Mouse (Mus musculus) midbrain, embryonic 16.5 days (tissue): ENCODE results near the gene Ppp6r3. TPM values are rescaled to one million over a fixed set of nuclear protein-coding genes. Genes with fewer than 3 reads are reported as not detected.

Experiments
- ATAC-seq: fragments of 200-750 bp; cut with Nextera tagmentation; 2 replicates; pipeline ENCODE4 v1.8.0; 2017; ENCODE audit warnings: moderate TSS enrichment
- H3K27ac ChIP-seq: fragments of 300-500 bp; sonication (generic); 2 replicates; pipeline ENCODE4 v1.5.1; 2014; ENCODE audit warnings: mild to moderate bottlenecking, low read length, mixed read lengths
- H3K27me3 ChIP-seq: fragments of 300-500 bp; sonication (generic); 2 replicates; pipeline ENCODE4 v1.6.1; 2014; ENCODE audit warnings: low read depth, low read length, mixed read lengths; ENCODE audit not compliant: control insufficient read depth, insufficient read depth
- H3K36me3 ChIP-seq: fragments of 300-500 bp; sonication (generic); 2 replicates; pipeline ENCODE4 v1.6.1; 2014; ENCODE audit warnings: mild to moderate bottlenecking, low read length, moderate library complexity, mixed read lengths; ENCODE audit not compliant: control insufficient read depth, insufficient read depth
- H3K4me1 ChIP-seq: fragments of 300-500 bp; sonication (generic); 2 replicates; pipeline ENCODE4 v1.6.1; 2014; ENCODE audit warnings: mild to moderate bottlenecking, low read length, mixed read lengths; ENCODE audit not compliant: control insufficient read depth, insufficient read depth
- H3K4me2 ChIP-seq: fragments of 300-500 bp; sonication (generic); 2 replicates; pipeline ENCODE4 v1.6.1; 2014; ENCODE audit warnings: mild to moderate bottlenecking, low read length, mixed read lengths
- H3K4me3 ChIP-seq: fragments of 300-500 bp; sonication (generic); 2 replicates; pipeline ENCODE4 v1.5.1; 2014; ENCODE audit warnings: low read depth, mild to moderate bottlenecking, low read length, moderate library complexity, mixed read lengths
- H3K9ac ChIP-seq: fragments of 300-500 bp; sonication (generic); 2 replicates; pipeline ENCODE4 v1.6.1; 2014; ENCODE audit warnings: low read depth, low read length, mixed read lengths
- H3K9me3 ChIP-seq: fragments of 300-500 bp; sonication (generic); replicated peaks from 2 replicates; pipeline ENCODE4 v1.6.1; 2014; ENCODE audit warnings: mild to moderate bottlenecking, low read length, mixed read lengths; ENCODE audit not compliant: control insufficient read depth, poor library complexity, severe bottlenecking
- WGBS: fragments of 180-500 bp; shearing (Covaris S2); extraction: QIAGEN DNeasy Blood & Tissue Kit; methylation state at CpG from one replicate; pipeline ENCODE4 v1.1.7; 2014; 5-methylcytosine and 5-hydroxymethylcytosine counted together
- polyA plus RNA-seq: library from polyadenylated mRNA; unstranded; fragments of >200 nt; fragmentation: Nextera tagmentation; extraction: Ambion mirVana; gene quantifications from 2 replicates; pipeline ENCODE4 v1.2.1, GENCODE M21; 2015

Ppp6r3 gene
- polyA plus RNA-seq, 1 experiment from 2014 or later, result 56.9 TPM

DNA sequence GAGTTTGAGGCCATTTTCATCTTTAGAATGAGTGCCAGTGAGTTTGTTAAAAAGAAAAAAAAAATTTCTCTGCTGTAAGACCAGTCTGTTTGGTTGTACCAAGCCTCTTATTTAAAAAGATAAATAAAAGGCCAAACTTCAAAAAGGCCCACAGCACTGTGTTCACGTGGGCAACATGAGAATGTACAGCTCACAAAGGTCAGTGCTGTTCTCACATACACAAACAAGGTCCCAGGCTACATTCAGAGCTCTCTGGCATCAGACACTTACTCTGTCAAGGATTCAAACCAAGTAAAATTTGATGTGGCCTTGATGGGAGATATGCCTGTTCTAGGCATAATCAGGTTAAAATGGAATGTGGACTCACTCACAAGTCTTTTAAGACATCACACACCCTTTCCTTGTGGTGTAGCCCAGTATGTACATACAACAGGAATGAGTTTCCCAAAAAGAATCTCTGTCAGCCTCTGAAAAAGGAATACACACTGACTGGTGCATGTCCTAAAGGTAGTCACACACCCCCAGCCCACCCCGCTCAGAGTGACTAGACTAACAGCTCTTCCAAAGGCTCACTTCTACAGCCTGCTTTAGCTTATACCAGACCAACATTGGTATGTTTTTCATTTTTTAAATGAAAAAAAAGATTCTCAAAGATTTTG lies 19.3 kb downstream of the Ppp6r3 start:
- H3K9ac ChIP-seq, result no peak overlapping the region
- H3K4me2 ChIP-seq, result no peak overlapping the region
- no peak overlapping the region for H3K27ac ChIP-seq
- H3K4me1 ChIP-seq, result peaks cover 4% of the 10 kb centered on the region; the same call in 1 of the 2 replicates
- H3K36me3 ChIP-seq, result no peaks in the 10 kb centered on the region
- WGBS, result 90% methylated on average over 2 of the region's 2 CpGs
- H3K4me3 ChIP-seq, result no peak overlapping the region
- no peaks in the 10 kb centered on the region for H3K27me3 ChIP-seq
- no peaks in the 10 kb centered on the region for H3K9me3 ChIP-seq
- no peak for ATAC-seq

GRCm38 (mm10) chr19:3554785-3555184 lies 20.8 kb downstream of the Ppp6r3 start:
- 96% methylated on average over 8 of the region's 8 CpGs for WGBS
- no peak overlapping the region for H3K9ac ChIP-seq
- no peaks in the 10 kb centered on the region for H3K27me3 ChIP-seq
- no peak overlapping the region for H3K27ac ChIP-seq
- ATAC-seq, result no peak
- no peak overlapping the region for H3K4me3 ChIP-seq
- H3K9me3 ChIP-seq, result no peaks in the 10 kb centered on the region
- no peaks in the 10 kb centered on the region for H3K36me3 ChIP-seq
- H3K4me2 ChIP-seq, result no peak overlapping the region
- peaks cover 4% of the 10 kb centered on the region; the same call in 1 of the 2 replicates for H3K4me1 ChIP-seq

DNA sequence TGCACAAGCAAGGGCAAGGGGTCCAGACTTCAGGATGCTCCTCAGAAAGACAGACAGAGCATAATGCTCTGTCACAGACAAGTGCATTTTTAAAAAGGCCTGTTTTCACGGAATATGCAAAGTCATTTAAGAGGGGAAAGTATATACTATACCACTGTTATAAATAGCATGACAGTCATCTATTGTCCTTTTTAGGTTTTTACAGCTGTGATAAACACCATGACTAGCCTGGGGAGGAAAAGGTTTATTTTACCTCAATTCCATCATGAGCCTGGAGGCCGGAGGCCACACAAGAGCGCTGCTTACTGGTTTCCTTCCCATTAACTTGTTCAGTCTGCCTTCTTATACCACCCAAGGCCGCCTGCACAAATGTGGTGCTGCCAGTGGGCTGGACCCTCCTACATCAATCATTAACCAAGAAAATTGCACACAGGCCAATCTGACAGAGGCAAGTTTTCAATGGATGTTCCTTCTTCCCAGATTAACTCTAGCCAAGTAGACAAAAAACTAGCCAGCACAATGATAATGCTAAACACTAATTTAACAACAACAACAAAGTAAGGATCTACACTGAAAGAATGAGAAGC lies 23.9 kb downstream of the Ppp6r3 start:
- no peaks in the 10 kb centered on the region for H3K36me3 ChIP-seq
- WGBS, result 78% methylated on average over 4 of the region's 4 CpGs
- no peak for ATAC-seq
- no peaks in the 10 kb centered on the region for H3K9me3 ChIP-seq
- no peaks in the 10 kb centered on the region for H3K27me3 ChIP-seq
- H3K4me3 ChIP-seq, result no peak overlapping the region
- no peak overlapping the region for H3K27ac ChIP-seq
- peaks cover 4% of the 10 kb centered on the region; the same call in 1 of the 2 replicates for H3K4me1 ChIP-seq
- H3K4me2 ChIP-seq, result no peak overlapping the region
- no peak overlapping the region for H3K9ac ChIP-seq

DNA sequence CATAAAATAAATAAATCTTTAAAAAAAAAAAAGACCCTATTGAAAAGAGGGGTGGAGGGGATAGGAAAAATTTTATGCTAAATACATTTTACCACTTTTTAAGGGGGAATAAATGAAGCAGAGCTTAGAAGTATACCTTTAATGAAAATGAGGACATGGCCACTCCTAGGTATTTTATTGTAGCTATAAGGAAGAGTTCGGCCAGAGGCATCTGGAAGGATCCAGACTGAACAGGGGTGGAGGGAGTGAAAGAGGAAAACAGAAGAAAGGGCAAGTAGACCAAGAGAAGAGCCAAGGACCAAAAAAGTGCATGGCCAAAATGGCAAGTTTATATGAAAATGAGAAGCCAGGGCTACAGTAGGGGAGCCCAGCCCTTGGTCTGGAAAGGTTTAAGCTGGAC lies 25.4 kb downstream of the Ppp6r3 start:
- no peak overlapping the region for H3K4me3 ChIP-seq
- no peaks in the 10 kb centered on the region for H3K36me3 ChIP-seq
- H3K4me1 ChIP-seq, result peaks cover 4% of the 10 kb centered on the region; the same call in 1 of the 2 replicates
- H3K27ac ChIP-seq, result no peak overlapping the region
- ATAC-seq, result no peak
- no peaks in the 10 kb centered on the region for H3K9me3 ChIP-seq
- WGBS, result 96% methylated on average over 1 of the region's 1 CpGs
- no peak overlapping the region for H3K9ac ChIP-seq
- H3K27me3 ChIP-seq, result no peaks in the 10 kb centered on the region
- no peak overlapping the region for H3K4me2 ChIP-seq

DNA sequence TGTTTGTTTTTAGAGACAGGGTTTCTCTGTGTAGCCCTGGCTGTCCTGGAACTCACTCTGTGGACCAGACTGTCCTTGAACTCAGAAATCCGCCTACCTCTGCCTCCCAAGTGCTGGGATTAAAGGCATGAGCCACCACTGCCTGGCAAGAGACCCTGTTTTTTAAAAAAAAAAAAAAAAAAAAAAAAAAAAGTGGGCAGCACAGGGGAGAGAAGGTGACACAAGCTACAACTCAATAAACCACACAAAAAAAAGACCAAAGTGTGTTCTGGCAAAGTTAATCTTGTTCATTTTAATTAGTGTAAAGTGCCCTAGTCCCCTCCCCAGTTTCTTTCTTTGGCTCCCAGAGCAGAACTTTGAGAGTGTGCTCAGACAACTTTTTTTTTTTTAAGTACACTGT lies 26.3 kb downstream of the Ppp6r3 start:
- Histone ChIP-seq H3K9me3 (no peaks in the 10 kb centered on the region), H3K4me3 (no peak overlapping the region), H3K4me2 (no peak overlapping the region), H3K27me3 (no peaks in the 10 kb centered on the region), H3K36me3 (no peaks in the 10 kb centered on the region), H3K9ac (no peak overlapping the region), H3K4me1 (peaks cover 4% of the 10 kb centered on the region; the same call in 1 of the 2 replicates), H3K27ac (no peak overlapping the region)
- 95% methylated on average over 1 of the region's 1 CpGs for WGBS
- ATAC-seq, result no peak

DNA sequence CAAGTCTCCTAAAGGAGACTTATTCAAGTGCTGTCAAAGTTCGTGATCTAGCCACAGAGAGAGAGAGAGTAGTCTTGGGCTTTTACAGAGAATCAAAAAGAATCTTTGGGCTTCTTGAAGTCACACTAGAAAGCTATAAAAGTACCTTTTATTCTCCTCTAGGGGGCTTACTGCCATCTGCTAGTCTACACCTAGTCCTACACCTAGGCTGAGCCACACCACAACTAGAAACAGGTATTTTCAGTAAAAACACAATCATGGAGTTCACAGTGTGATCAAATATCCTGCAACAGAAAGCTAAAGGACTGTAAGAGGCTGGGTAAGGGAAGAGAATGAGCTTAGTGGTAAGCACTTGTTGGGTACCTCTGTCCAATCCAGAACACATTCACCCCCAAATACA lies 27.2 kb downstream of the Ppp6r3 start:
- Histone ChIP-seq H3K36me3 (no peaks in the 10 kb centered on the region), H3K4me3 (no peak overlapping the region), H3K9ac (no peak overlapping the region), H3K27ac (no peak overlapping the region), H3K27me3 (no peaks in the 10 kb centered on the region), H3K4me2 (no peak overlapping the region), H3K9me3 (no peaks in the 10 kb centered on the region), H3K4me1 (peaks cover 6% of the 10 kb centered on the region; the same call in 1 of the 2 replicates)
- ATAC-seq, result no peak
- WGBS, result 91% methylated on average over 1 of the region's 1 CpGs

- Histone ChIP-seq H3K4me2 (no peak overlapping the region), H3K27ac (no peak overlapping the region), H3K4me3 (no peak overlapping the region), H3K4me1 (0 out of 2 replicates have a peak, but pooled peaks cover 2% of the 10 kb centered on the region), H3K9ac (no peak overlapping the region), H3K9me3 (no peaks in the 10 kb centered on the region), H3K36me3 (no peaks in the 10 kb centered on the region), H3K27me3 (no peaks in the 10 kb centered on the region)
- no peak for ATAC-seq
- 91% methylated on average over 2 of the region's 2 CpGs for WGBS
These were observed 30.6 kb downstream of the Ppp6r3 start for GRCm38 (mm10) chr19:3544995-3545394.

DNA sequence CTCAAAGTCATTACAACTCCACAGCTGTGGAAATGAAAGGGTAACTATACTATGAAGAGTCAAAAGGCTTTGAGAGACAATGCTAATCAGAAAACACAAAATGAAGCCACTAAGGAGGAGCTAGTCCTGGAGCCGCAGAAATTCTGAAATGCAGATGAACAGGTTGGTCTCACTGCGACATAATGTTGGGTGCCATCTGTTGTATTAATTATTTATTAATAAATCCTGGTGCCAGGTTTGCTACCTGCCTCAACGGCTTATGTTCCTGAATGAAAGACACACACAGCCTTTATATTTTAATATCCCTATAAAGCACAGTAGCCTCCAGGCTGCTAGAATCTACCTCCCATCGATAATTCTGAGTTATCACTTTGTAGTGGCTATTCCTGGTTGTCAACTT lies 33.0 kb downstream of the Ppp6r3 start:
- no peak overlapping the region for H3K9ac ChIP-seq
- H3K4me1 ChIP-seq, result 0 out of 2 replicates have a peak, but pooled peaks cover 2% of the 10 kb centered on the region
- no peak overlapping the region for H3K27ac ChIP-seq
- H3K4me3 ChIP-seq, result no peak overlapping the region
- no peaks in the 10 kb centered on the region for H3K9me3 ChIP-seq
- WGBS, result 91% methylated on average over 4 of the region's 4 CpGs
- no peak for ATAC-seq
- H3K27me3 ChIP-seq, result no peaks in the 10 kb centered on the region
- no peaks in the 10 kb centered on the region for H3K36me3 ChIP-seq
- H3K4me2 ChIP-seq, result no peak overlapping the region

- 0 out of 2 replicates have a peak, but pooled peaks cover 2% of the 10 kb centered on the region for H3K4me1 ChIP-seq
- 98% methylated on average over 5 of the region's 5 CpGs for whole genome bisulfite sequencing
- no peak overlapping the region for H3K4me2 ChIP-seq
- no peak for ATAC-seq
- H3K27me3 ChIP-seq, result no peaks in the 10 kb centered on the region
- H3K27ac ChIP-seq, result no peak overlapping the region
- no peaks in the 10 kb centered on the region for H3K9me3 ChIP-seq
- H3K9ac ChIP-seq, result no peak overlapping the region
- no peaks in the 10 kb centered on the region for H3K36me3 ChIP-seq
- no peak overlapping the region for H3K4me3 ChIP-seq
These were observed 34.6 kb downstream of the Ppp6r3 start for GRCm38 (mm10) chr19:3540997-3541396.
